Mouse (Mus musculus): ENCODE measurements around the gene Cacna1a.

GRCm38 (mm10) chr8:84375803-84376202 is 12.4 kb upstream of the Cacna1a start:
- no peak for TF ChIP-seq CTCF (IDR thresholded peaks at IDR 0.05; ENCODE audit: control insufficient read depth, insufficient read depth, low read length)
- no peak for TF ChIP-seq POLR2A (IDR thresholded peaks at IDR 0.05; ENCODE audit: borderline replicate concordance, control insufficient read depth, low read depth, low read length)
